Mouse (Mus musculus) liver, postnatal 0 days (tissue): ENCODE results near the gene Gde1. TPM values are rescaled to one million over a fixed set of nuclear protein-coding genes. Genes with fewer than 3 reads are reported as not detected.

Source experiments
- ATAC-seq: fragments of 200-750 bp; cut with Nextera tagmentation; 2 replicates; pipeline ENCODE4 v1.8.0; 2017; ENCODE audit warnings: mild to moderate bottlenecking, moderate library complexity
- DNase-seq: peaks from one replicate; pipeline ENCODE4 v3.0.0-alpha.2; 2016
- H3K27ac ChIP-seq: fragments of 300-500 bp; sonication (generic); 2 replicates; pipeline ENCODE4 v1.5.1; 2014; ENCODE audit warnings: antibody characterized with exemption, moderate library complexity, mild to moderate bottlenecking, low read depth
- H3K27me3 ChIP-seq: fragments of 300-500 bp; sonication (generic); 2 replicates; pipeline ENCODE4 v1.6.1; 2014; ENCODE audit warnings: low read length, control low read depth, mixed read lengths; ENCODE audit not compliant: insufficient read depth
- H3K36me3 ChIP-seq: fragments of 300-500 bp; sonication (generic); replicated peaks from 2 replicates; pipeline ENCODE4 v1.6.1; 2014; ENCODE audit warnings: mild to moderate bottlenecking, control low read depth, low read length, moderate library complexity, mixed read lengths; ENCODE audit not compliant: insufficient read depth
- H3K4me1 ChIP-seq: fragments of 300-500 bp; sonication (generic); 2 replicates; pipeline ENCODE4 v1.6.1; 2014; ENCODE audit warnings: antibody characterized with exemption, mild to moderate bottlenecking, control low read depth; ENCODE audit not compliant: insufficient read depth
- H3K4me2 ChIP-seq: fragments of 300-500 bp; sonication (generic); 2 replicates; pipeline ENCODE4 v1.6.1; 2014; ENCODE audit warnings: low read depth, mild to moderate bottlenecking, low read length, moderate library complexity, mixed read lengths
- H3K4me3 ChIP-seq: fragments of 300-500 bp; sonication (generic); 2 replicates; pipeline ENCODE4 v1.5.1; 2014; ENCODE audit warnings: low read depth, low read length
- H3K9ac ChIP-seq: fragments of 300-500 bp; sonication (generic); replicated peaks from 2 replicates; pipeline ENCODE4 v1.6.1; 2014; ENCODE audit warnings: mild to moderate bottlenecking, moderate library complexity
- H3K9me3 ChIP-seq: fragments of 300-500 bp; sonication (generic); 2 replicates; pipeline ENCODE4 v1.6.1; 2016; ENCODE audit warnings: mild to moderate bottlenecking, control low read depth, low read length, mixed read lengths
- CTCF ChIP-seq: sonication (generic); IDR thresholded peaks from 2 replicates; pipeline ENCODE4 v1.5.1; 2016; ENCODE audit warnings: antibody characterized with exemption, low read depth
- EP300 ChIP-seq: IDR thresholded peaks from 2 replicates; pipeline ENCODE4 v1.6.1; 2016; ENCODE audit warnings: antibody characterized with exemption, low read depth, mild to moderate bottlenecking
- whole genome bisulfite sequencing: fragments of 180-500 bp; shearing (Covaris S2); extraction: QIAGEN DNeasy Blood & Tissue Kit; methylation state at CpG from one replicate; pipeline ENCODE4 v1.1.7; 2014; ENCODE audit not compliant: insufficient replicate concordance; 5-methylcytosine and 5-hydroxymethylcytosine counted together
- polyA plus RNA-seq: library from polyadenylated mRNA; unstranded; fragments of >200 nt; fragmentation: Nextera tagmentation; extraction: Ambion mirVana; gene quantifications from 2 replicates; pipeline ENCODE4 v1.2.1, GENCODE M21; 2015

Gene Gde1
- polyA plus RNA-seq, 1 experiment from 2014 or later = 43.1 TPM

DNA sequence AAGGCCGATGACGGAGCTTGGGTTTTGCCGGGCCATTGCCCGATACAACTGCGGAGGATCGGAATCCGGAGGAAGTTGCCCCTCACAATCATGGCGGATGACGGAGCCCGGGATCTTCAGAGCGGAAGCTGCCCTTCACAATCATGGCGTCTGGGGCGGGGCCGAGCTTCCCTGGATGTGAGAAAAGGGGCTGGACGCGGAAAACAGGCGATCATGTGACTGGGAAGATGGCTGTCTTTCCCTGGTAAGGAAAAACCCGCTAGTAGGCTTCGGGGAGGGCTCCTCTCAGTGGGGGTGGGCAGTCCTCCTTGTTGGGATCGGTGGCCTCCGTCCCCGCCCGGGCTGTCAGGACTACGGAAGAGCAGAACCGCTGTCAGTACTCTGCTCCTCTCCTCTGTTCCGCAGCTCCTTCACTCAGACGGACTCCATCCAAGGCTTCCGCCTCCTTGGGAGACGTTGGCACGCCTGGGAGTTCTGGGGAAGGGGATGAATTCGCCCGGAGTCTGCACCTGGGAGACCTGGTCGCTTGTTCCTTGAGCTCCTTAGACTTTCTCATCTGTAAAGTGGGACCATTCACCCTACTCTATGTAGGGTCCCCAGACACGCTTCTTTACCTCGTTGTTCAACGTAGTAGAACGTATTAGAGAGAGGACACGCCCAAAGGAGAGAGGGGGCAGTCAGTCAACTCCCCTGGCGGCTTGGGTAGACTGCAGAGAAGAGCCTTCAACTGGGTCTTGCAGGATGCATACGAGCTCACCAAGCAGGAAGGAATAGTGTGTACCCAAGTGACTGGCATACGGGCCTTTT is 35.2 kb upstream of the Gde1 start:
- H3K9me3 ChIP-seq = no peaks in the 10 kb centered on the region
- 3% methylated on average over 41 of the region's 41 CpGs for WGBS
- ATAC-seq (peak; percentile 98), DNase-seq (peak; percentile 96)
- H3K4me2 ChIP-seq = peak overlapping the region; percentile 85
- H3K27ac ChIP-seq = peak overlapping the region; percentile 59
- TF ChIP-seq EP300 (no peak), CTCF (no peak)
- peak overlapping the region; percentile 76 for H3K4me3 ChIP-seq
- peaks cover 13% of the 10 kb centered on the region for H3K4me1 ChIP-seq
- H3K27me3 ChIP-seq = no peaks in the 10 kb centered on the region
- H3K36me3 ChIP-seq = peaks cover 11% of the 10 kb centered on the region; the same call in 1 of the 2 replicates
- peak overlapping the region; percentile 73 for H3K9ac ChIP-seq

DNA sequence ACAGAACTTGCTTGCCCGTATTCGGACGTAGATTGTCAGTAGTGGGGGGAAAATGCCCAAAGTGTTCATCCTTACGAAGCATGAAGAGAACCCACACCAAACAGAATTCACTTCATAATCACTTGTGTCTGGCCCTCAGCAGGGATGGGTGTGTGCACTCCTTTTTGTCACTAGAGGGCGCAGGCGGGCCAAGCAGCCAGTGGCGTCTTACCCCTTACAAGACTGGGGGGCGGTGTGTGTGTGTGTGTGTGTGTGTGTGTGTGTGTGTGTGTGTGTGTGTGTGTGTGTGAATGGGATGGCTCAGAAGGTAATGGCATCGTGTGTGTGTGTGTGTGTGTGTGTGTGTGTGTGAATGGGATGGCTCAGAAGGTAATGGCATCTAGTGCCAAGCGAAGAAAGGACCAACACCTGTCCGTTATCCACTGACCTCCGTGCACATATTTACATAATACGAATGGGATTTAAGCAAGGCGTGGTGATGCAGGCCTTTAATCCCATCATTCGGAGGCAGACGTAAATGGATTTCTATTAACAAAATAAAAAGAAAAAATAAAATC is 34.5 kb upstream of the Gde1 start, which contains the start of gene Vps35l:
Gene Vps35l (plus strand): TSS at position 252 of the 557 bp plus-strand sequence.
- TF ChIP-seq CTCF (peak; percentile 95), EP300 (no peak)
- Histone ChIP-seq H3K4me1 (peaks cover 13% of the 10 kb centered on the region), H3K4me3 (peak within 1 kb of the TSS; percentile 76), H3K27ac (peak within 1 kb of the TSS; percentile 59), H3K9me3 (no peaks in the 10 kb centered on the region), H3K36me3 (peaks cover 6% of the 10 kb centered on the region; the same call in 1 of the 2 replicates), H3K9ac (peak within 1 kb of the TSS; percentile 73), H3K27me3 (no peaks in the 10 kb centered on the region), H3K4me2 (peak within 1 kb of the TSS; percentile 85)
- peak; percentile 83 for DNase-seq
- ATAC-seq = peak; percentile 82
- 1% methylated on average over 16 of the region's 16 CpGs for WGBS

DNA sequence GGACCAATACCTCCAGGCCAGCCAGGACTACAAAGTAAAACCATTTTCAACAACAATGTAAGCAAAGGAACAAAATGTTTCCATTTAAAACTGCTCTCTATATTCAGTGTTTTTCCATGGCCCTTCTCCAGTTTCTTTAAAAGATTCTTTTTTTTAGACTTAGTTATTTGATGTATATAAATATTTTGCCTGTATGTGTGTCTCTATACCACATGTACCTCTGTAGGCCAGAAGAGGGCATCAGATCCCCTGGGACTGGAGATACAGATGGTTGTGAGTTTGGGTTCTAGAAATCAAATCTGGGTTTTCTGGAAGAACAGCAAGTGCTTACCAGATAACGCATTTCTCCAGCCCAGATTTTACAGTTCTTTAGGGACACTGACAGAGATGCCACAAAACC is 33.2 kb upstream of the Gde1 start:
- Histone ChIP-seq H3K27me3 (no peaks in the 10 kb centered on the region), H3K4me3 (no peak overlapping the region), H3K4me2 (no peak overlapping the region), H3K27ac (no peak overlapping the region), H3K9ac (no peak overlapping the region), H3K4me1 (peaks cover 13% of the 10 kb centered on the region), H3K36me3 (peaks cover 2% of the 10 kb centered on the region; the same call in 1 of the 2 replicates), H3K9me3 (no peaks in the 10 kb centered on the region)
- ATAC-seq = no peak
- 70% methylated on average over 1 of the region's 1 CpGs for WGBS
- DNase-seq = no peak
- TF ChIP-seq EP300 = no peak
- TF ChIP-seq CTCF = peak; percentile 47

DNA sequence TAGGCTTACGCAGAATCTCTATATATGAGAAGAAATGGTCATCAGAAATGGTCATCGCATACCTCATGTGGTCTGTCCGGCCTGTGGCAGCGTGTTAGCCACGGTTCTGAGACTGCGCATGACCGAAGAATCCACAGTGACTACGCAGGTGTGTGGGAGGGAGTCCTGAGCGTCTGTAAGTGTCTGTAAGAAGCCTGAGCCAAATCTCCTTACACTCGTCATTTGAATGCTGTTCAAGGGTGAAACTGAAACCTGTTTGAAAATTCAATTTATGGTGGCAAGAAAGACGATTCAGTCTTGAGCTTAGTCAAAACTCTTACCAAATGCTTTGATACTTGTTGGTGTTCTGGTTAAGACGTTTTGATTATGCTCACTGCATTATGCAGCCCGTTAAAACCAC is 27.6 kb upstream of the Gde1 start:
- Histone ChIP-seq H3K27ac (no peak overlapping the region), H3K4me1 (no peaks in the 10 kb centered on the region), H3K36me3 (peaks cover 30% of the 10 kb centered on the region), H3K4me2 (no peak overlapping the region), H3K27me3 (no peaks in the 10 kb centered on the region), H3K9ac (no peak overlapping the region), H3K4me3 (no peak overlapping the region), H3K9me3 (no peaks in the 10 kb centered on the region)
- no peak for DNase-seq
- WGBS = 89% methylated on average over 13 of the region's 13 CpGs
- TF ChIP-seq EP300 (no peak), CTCF (no peak)
- ATAC-seq = no peak

DNA sequence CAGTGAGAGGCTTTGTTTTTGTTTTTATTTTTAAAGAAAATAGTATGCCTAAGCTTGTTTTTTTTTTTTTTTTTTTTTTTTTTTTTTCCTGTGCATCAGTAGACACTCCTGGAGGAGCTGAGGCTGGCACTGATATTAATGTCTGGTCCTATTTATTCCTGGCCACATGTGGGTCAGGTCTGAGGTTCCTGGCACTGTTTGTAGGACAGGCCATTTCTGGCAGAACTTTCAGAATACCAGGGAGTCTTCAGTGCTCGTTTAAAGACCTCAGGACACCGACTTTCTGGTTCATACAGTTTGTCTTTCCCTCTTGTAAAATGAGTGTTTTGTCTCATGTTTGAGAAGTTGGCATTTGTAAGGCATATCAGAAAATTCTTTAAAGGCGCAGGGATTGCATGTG is 26.2 kb upstream of the Gde1 start:
- TF ChIP-seq EP300 (no peak), CTCF (no peak)
- 82% methylated on average over 3 of the region's 3 CpGs for WGBS
- peaks cover 30% of the 10 kb centered on the region for H3K36me3 ChIP-seq
- no peaks in the 10 kb centered on the region for H3K9me3 ChIP-seq
- H3K4me3 ChIP-seq = no peak overlapping the region
- DNase-seq (no peak), ATAC-seq (no peak)
- no peaks in the 10 kb centered on the region for H3K27me3 ChIP-seq
- no peaks in the 10 kb centered on the region for H3K4me1 ChIP-seq
- no peak overlapping the region for H3K9ac ChIP-seq
- H3K4me2 ChIP-seq = no peak overlapping the region
- no peak overlapping the region for H3K27ac ChIP-seq

DNA sequence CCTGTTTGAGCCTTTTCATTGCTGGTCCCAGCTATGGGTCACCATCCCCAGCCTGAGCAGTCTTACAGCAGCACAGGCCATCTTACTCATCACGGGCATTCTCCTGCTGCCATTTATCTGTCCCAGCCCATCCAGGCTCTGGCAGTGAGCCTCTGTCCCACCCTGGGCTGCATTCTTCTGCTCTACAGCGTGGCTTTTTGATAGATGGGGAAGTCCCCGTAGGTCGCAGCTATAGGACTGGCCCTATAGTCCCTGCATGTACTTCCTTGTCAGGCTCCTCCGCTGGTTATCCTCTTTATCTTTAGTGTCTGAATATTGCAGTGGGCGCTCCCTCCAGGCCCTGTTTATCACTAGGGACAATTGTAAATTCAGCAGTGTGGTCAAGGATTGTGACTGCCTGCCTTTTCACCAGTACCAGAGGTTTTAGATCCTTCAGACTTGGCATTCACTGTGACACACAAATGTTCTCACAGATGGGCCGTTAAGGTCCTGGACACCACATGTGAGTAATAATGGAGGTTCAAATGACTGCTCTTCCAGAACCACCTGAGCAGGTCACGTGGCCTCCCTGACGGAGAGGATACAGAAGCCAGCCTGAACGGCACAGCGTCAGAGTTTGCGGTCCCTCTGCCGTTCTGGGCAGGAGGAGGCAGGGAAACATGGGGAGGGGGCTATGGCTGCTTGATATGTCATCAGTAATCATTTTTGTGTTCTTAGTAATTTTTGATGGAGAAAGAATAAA is 23.4 kb upstream of the Gde1 start:
- H3K4me3 ChIP-seq = no peak overlapping the region
- WGBS = 83% methylated on average over 13 of the region's 13 CpGs
- TF ChIP-seq EP300 (no peak), CTCF (no peak)
- no peaks in the 10 kb centered on the region for H3K4me1 ChIP-seq
- ATAC-seq = no peak
- no peaks in the 10 kb centered on the region for H3K9me3 ChIP-seq
- H3K36me3 ChIP-seq = peaks cover 32% of the 10 kb centered on the region
- H3K4me2 ChIP-seq = no peak overlapping the region
- no peaks in the 10 kb centered on the region for H3K27me3 ChIP-seq
- no peak overlapping the region for H3K9ac ChIP-seq
- no peak for DNase-seq
- H3K27ac ChIP-seq = no peak overlapping the region
